Mouse (Mus musculus) layer of hippocampus, adult 8-10 months (tissue): ENCODE measurements around the gene Nbl1. TPM values are rescaled to one million over a fixed set of nuclear protein-coding genes. Genes with fewer than 3 reads are reported as not detected.
A peak's percentile ranks its signal among the peaks of the same experiment; 100 is the strongest.

ENCODE experiments used
- DNase-seq, 2 experiments: peaks; one replicate each; pipeline ENCODE4 v3.0.0; 2022; ENCODE audit warnings: low spot score in 2 of 2
- total RNA-seq, 4 experiments: library from RNA; stranded (reverse); gene quantifications; 2 replicates each; pipeline ENCODE4 v1.2.4; 2022

Nbl1 gene
- 10 to 100 TPM; 72.3 to 84.6 (median 79.2) TPM for total RNA-seq

DNA sequence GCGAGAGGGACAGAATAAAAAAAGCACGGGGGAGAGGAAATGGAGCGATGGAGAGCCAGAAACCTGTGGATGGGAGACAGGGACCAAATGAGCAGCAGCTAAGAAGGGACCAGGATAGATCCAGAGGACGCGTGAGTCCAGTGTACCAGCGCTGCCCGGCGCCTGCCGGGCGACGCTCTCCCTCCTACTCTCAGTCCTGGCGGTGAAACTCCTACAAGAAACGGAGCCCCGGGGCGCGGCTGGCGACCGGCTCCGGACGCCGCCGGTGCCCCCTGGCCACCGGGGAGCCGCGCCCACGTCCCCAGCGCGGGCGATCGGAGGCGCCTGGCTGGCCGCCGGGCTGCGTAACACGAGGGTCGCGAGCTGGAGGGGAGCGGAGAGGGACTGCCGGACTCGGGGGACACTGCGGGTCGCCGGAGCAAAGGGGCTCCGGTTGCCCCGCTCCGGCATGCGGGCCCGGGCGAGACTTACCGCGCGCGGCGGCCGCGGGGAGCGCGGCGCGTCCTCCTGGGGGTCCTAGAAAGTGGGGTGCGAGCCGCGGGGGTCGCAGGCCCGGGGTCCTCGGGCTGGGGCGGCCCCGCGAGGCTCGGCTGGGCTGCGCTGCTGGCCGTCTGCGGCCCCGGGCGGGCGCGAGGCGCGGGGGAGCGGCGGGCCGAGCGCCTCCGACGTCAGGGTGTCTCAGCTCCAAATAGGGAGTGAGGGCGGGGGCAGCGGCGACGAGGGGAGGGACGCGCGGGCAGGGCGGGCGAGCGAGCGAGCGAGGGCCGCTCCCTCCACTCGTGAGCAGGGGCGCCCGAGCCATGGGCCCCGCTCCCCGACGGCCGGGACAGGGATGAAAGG, at the start of gene Nbl1:
Gene Nbl1, minus strand, starts transcription at position 638 of the 840 bp plus-strand sequence.
- no peak for DNase-seq

DNA sequence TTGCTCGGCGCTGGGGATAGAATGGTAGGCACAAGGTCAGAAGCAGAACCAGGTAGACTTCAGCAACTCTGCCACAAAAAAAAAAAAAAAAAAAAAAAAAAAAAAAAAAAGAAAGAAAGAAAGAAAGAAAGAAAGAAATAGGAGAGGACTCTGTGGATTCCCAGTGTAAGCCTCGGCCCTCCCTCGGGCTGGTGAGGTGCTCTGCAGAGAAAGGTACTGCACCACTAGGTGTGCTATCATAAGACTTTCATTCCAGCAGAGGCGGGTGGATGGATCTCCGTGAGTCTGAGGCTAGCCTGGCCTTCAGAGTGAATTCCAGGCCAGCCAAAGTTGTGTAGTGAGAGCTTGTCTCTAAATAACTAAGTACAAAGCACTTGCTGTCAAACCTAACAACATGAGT, 49.0 kb upstream of the Nbl1 start:
- DNase-seq, result no peak

DNA sequence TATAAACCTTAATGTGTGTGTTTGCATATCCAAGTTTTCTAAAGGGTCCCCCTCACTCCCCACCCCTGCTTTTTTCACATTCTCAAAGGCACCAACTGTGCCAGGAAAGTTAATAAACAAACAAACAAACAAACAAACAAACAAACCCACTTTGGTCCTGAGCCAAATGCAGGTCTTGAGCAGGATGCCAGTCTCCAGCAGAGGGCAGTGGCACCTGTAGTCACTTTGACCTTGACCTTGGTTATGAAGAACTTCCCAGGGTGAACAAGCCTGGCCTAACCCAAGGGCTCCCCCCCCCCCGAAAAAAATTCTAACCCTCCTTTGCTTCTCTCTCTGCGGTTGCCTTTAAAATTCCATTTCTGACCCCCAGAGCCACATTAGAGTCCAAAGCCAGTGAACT, 47.5 kb upstream of the Nbl1 start:
- no peak for DNase-seq

DNA sequence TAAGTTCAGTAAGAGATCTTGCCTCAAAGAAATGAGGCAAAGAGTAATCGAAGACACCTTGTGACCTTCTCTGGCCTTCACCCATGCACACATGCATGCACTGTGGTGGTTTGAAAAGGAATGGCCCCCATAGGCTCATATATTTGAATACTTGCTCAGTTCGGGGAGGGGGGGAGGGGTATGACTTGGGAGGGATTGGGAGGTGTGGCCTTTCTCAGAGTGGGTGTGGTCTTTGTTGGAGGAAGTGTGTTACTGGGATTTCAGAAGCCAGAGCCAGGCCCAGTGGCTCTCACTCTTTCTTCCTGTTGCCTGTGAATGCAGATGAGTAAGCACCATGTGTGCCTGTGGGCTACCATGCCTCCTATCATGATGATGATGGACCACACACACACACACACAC, 43.2 kb upstream of the Nbl1 start:
- DNase-seq, result no peak

DNA sequence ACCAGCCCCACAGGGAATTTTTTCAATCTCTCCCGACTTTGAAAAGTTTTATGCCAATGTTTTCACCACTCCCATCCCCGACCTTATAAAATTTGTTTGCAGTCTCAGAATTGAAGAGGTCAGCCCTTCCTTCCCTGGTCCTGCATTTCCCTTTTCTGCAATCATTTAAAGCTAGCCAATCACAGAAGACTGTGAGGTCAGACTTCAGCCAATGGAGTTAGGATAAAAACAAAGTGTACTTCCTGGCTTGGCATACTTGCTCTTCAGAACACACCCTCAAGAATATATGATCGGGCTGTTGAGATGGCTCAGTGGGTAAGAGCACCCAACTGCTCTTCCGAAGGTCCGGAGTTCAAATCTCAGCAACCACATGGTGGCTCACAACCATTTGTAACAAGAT, 40.3 kb upstream of the Nbl1 start:
- no peak for DNase-seq

DNA sequence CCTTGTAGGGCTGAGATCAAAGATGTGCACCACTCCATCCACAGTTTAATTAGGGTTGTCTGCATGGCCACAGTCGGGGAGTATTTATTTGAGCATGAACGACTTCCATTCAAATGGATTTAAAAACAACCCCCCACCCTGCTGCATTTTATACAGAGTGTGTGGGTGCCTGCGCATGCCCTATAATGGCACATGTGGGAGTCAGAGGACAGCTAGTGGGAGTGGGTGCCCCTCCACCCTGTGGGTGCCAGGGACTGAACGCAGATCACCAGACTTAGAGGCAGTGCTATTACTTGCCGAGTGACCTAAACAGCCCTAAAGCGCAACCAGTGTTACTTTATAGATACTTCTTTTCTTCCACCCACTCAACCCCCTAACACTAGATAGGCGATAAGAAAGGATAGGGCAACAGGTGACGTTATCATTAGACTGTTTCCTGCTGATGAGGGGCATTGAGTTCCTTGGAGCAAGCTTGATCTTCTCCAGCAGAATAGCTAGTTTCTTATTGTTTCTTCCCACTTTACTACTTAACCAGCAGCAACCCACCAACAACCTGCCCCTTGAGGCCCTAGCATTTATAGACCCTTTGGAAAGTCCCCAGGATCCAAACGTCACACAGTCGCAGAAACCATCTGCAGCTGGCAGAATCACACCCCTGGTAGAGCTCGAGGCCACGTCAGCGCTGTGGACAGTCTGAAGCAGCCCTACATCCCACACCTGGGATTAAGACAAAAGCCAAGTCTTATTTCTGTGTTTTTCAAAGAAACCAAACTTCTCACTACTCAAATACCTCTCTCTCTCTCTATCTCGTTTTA, 39.3 kb upstream of the Nbl1 start:
- no peak for DNase-seq

DNA sequence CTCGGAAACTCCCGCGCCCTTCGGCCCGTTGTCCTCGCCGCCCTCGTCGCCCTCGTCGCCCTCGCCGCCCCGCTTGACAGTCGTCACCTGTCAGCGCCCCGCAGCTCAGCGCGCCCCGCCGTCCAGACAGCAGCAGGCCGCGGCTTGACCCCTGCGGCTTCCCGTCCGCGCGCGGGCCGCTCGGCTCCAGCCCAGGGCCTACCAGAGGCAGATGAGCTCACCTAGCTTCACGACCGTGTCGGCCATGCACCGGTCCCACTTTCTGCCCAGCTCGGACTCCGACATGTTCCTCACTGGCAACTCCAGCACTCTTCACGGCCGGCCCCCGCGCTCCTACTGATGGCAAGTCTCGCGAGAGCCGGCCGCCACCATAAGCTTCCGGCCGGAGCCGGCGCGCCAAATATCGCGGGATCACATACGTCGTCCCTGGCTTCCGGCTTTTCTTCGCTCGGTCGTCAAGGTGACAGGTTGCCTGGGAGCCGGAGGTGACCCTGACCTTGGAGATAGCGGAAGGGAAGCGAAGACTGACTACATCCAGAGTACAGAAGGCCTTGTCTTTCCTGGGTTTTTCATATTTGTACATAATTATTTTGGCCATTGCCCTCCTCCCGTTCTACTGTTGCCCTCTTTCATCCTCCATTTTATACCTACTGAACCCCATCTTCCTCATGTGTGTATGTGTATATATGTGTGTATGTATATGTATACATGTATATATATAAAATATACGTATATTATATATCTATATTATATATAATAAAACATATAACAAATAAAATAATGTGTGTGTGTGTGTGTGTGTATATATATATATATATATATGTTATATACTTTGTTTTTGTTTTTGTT, 38.1 kb upstream of the Nbl1 start, which contains the start of gene Minos1:
Gene Minos1, minus strand, starts transcription at position 413 of the 849 bp plus-strand sequence.
- peak; percentile 97 to 99 for DNase-seq

DNA sequence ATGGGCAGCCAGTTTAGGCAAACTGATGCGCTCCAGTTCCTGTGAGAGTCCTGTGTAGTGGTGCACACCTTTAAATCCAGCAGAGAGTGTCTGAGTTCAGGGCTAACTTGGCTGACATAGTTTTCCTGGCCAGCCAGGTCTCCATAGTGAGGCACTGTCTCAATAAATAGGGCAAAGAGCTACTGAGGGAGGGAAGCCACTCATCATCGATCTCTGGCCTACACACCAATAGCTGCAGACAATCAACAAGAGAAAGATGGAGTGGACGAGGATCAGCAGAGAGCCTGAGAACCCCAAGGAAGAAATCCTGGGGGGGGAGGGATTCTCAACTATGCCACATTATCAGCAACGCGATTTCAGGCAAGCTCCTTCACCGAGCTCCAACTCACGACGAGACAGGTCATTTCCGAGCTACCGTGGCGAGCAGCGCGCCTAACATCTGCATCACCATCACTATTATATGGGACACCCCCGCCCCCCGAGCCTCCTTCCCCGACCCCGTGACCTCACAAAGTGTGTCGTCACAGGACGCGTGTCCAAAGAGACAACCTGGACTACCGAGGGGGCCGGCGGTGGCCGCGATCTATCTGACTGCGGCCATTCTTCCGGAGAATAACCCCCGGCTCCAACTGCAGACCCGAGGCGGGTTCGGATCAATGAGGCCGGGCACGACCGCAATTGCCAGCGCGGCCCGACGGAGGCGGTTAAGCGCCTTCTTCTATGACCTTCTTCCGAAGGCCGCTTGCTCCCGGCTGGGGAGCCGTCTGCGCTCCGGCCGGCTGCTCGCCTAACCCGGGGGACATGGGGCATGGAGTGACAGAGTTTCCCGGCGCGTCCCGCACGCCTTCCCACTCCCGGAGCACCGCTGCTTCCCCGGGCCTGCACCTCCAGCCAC, 37.3 kb upstream of the Nbl1 start:
- DNase-seq, result no peak

DNA sequence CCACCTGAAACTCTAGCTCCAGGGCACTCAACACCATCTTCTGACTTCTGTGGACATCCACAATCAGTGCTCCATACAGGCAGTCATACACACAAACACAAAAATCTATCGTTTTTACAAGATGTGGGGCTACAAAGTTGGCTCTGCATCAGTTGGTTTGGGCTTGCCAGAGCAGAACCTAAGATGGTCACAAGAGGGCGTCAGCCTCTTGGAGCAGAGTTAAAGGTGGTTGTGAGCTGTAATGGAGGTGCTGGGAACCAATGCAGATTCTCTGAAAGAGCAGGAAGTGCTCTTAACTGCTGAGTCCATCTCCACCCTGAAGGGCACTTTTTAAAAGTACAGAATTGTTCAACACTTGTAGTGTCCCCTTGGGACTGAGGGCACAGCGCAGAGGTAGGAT, 33.7 kb upstream of the Nbl1 start:
- DNase-seq, result no peak

DNA sequence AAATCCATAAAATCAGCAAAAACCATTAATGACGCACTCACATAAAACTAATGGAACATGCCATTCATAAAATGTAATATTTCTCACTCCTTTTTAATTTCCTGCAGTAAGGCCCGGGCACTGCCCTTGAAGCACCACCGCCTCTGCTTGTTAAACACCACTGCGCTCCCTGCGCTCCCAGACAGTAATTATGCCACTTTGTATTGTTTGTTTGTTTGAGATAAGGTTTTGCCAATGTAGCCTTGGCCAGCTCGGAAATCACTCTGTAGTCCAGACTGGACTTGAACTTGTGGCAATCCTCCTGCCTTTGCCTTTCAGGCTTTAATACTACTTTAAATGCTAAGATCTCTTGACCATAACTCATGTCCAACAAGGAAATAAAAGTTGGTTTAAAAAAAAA, 32.1 kb upstream of the Nbl1 start:
- DNase-seq, result no peak

DNA sequence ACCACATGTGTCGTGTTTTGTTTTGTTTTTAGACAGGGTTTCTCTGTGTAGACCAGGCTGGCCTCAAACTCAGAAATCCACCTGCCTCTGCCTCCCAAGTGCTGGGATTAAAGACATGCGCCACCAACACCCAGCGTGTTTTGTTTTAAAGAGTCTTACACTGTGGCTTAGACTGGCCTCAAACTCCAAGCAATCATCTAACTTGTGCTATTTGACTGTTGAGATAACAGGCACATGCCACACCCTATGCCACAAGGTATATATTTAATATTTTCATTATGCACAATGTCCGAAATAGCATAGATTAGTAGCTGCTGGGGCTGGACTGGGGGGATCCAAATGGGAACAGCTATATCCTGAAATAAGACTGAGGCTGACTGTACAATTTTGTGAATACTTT, 29.8 kb upstream of the Nbl1 start:
- no peak for DNase-seq

DNA sequence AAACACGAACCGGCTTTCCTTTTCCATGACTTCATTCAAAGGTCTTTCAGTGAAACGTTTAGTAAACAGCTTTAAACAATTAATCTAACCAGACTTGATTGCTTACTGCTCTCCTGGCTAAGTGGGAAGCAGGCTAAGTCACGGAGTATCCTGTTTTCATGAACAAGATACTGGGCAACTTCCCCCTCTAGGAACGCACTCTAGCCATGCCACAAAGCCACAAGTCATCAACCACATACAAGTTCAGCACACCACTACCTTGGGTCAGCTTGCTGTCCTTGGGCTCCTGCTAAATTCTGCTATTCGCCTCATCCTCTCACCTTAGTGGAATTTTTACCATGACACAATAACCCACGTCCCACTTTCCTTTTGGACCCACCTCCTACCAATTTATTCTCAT, 28.2 kb upstream of the Nbl1 start:
- DNase-seq, result no peak

DNA sequence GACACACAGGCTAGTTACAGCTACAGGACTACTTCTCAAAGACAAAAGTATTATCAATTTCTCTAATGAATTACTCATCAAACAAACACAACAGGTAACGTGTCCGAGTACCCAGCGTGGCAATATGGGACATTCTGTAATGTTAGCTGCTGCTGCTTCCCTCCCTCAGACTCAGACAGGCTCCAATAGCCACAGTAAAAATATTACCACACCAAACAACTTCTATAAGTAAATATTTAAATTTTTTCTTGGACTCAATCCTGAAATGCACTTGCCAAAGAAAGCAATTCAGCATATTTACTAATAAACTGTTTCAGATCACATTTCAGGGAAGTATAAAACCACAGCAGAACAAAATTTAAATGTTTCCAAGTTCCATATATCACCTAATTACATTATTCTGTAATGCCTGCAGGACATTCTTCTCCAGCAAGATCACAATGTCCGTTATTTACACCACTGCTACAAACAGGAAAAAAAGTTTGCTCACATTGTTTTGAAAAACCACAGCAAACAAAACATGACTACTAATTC, 27.6 kb upstream of the Nbl1 start:
- DNase-seq, result no peak

DNA sequence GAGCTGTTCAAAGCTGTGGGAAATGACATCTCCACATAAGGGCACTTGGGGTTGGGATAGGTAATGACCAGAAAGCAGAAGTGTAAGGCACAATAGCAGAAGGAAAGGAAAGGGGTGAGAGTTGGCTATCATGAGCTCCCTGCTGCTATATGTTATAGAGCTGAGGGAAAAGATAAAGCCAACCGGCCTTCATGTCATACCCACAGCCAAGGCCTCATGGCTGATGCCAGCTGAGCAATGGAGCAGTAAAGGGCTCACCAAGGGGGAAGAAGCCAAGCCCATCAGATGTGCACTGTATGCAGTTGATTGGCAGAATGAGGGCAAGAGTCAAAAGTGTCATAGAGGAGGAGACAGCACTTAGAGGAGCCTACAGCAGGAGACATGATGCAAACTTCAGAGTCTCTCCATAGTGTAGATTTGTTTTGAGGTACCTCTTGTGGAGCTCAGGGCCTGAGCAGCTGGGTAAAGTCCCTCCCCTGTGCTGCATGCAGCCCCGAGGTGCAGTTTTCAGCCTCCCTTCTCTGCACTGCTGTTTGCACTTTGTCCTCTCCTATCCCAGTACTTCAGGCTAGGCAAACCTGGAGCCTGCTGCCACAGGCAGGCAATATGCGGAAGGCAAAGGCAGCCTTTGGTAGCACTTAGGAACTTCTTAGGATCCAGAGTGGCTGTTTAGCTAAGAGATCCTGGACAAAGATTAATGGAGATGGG, 23.7 kb upstream of the Nbl1 start:
- no peak for DNase-seq

DNA sequence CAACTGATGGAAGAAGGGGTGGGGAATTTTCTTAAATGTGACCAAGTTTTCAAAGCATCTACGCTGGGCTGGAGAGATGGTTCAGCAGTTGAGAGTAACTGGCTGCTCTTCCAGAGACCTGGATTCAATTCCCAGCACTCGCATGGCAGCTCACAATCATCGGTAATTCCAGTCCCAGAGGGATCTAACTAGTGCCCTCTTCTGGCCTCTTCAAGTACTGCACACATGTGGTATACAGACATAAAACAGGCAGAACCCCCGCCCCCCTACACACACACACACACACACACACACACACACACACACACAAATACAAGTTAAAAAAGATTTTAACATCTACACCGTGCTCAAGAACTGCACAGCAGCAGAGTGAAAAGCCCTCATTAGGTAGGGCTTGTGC, 22.9 kb upstream of the Nbl1 start:
- no peak for DNase-seq

DNA sequence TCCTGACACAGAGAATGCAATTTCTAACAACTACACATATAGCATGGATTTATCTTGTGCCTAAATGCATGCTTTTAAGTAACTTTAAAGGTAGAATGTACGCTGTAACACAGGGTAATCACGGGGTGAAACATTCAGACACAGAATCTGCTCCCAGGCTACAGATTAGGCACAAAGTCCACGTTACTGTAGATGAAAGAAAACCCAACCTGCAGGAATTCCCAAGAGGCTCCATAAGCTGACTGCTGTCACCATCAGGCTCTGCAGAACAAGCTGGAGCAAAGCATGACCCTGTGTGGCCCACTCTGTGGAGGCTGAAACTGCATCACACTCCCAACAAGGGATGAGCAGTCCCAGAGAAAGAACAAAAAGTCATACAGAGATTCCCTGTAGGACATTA, 19.7 kb upstream of the Nbl1 start:
- no peak for DNase-seq

DNA sequence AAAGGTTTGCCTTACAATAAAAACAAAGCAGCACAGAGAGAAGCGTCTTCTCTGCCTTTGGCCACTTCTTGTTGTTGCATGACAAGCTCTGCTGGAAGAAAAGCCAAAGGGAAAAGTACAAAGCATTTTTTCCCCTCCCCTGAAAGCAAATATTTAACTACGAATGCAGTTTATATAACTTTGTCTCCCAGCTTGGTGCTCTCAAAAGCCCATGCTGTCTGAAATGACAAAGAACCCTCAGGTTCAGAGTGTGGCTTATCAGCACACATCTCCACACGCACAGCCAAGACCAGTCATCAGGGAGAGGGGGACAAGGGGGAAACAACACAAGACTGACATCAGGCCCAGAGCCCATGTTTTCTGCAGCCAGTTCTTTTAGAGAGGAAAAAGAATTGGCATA, 18.6 kb upstream of the Nbl1 start:
- DNase-seq, result no peak

DNA sequence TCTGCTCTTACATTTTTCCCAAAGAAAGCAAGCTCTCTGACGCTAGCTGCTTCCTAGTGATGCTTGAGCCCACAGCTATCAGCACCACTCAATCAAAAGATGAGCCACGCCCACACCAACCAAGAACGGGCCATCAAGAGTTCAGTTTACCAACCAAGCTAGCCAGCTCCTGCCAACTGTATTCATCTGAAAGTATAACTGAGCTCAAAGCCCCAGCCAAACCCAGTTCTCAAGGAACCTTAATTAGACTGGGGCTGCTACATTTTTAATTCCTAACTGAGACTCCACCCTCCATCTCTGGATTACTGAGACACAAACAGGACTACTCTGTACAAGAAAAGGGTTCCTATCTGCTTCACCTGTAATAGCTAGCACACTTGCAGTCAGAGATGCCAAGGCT, 18.1 kb upstream of the Nbl1 start:
- DNase-seq, result no peak

DNA sequence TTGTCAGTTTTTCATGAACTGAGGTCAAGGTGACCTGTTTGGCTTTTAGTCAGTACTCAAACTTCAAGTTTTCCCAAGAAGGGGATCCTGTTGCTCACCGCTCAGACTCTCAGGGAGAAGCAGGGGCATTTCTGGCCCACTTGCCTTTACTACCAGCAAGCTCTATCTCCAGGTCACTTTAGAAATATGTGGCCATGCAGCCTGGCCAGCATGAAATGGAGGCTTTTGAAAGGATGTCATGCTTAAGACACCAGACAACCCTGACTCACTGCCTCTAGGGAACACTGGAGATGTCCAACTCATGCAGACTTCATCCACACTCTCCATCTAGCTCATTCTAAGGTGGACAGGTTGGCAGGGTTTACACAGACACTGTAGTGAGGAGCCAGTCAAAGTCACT, 12.7 kb upstream of the Nbl1 start:
- no peak for DNase-seq

DNA sequence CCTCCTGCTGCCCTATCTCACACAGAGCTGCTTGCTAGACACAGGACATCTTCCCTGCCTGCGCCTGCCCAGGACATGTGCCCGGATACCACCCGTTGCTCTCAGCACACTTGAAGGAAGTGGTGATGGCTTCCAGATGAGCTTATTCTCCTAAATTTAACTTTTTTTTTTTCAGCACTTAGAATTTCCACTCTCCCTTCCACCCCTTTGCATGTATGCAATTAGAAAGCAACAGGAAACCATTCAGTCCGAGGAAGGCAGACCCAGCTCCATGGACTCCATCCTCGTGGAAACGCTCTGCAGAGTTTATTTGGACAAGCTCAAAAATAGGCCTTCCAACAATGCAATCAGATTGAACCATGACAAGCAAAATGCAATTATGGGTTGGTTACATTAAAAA, 8.8 kb upstream of the Nbl1 start:
- DNase-seq, result no peak
